In genomic region chr16:71489415-71489814, GRCm38 (mm10) we compare ENCODE assay signal across 32 mouse cellular contexts.
"Had no signal": no experiment of that assay in that cellular context is flagged by ENCODE, and none has a peak within 500 bp of the region (broad histone marks: within the 10 kb centered on the region; RNA-seq: fewer than 3 reads in every experiment).

No protein-coding gene starts in this region.

- H3K4me3 ChIP-seq: limb, embryonic 10.5 days; limb, embryonic 12.5 days; limb, embryonic 13.5 days; limb, embryonic 15.5 days; liver, embryonic 12.5 days; liver, embryonic 13.5 days; liver, embryonic 15.5 days; lung, embryonic 15.5 days; megakaryocyte, embryonic 14.5 days; midbrain, embryonic 10.5 days; midbrain, embryonic 12.5 days; midbrain, embryonic 13.5 days; midbrain, embryonic 15.5 days; myocyte; neural tube, embryonic 12.5 days; neural tube, embryonic 13.5 days had no signal

- H3K9me3 ChIP-seq: limb, embryonic 10.5 days; limb, embryonic 12.5 days; limb, embryonic 13.5 days; limb, embryonic 15.5 days; liver, embryonic 12.5 days; liver, embryonic 13.5 days; liver, embryonic 15.5 days; lung, embryonic 15.5 days; midbrain, embryonic 10.5 days; midbrain, embryonic 12.5 days; midbrain, embryonic 13.5 days; midbrain, embryonic 15.5 days; neural tube, embryonic 12.5 days; neural tube, embryonic 13.5 days had no signal

- DNase-seq: left cerebral cortex, postnatal 4 days; liver; liver, embryonic 13.5 days; liver, postnatal 0 days; lung, adult 18-20 months; lung, adult 2 months; lung, embryonic 14.5 days; lung, postnatal 10 days; lung, postnatal 14 days; lung, postnatal 36 days; lung, postnatal 4 days; midbrain, embryonic 14.5 days had no signal

- H3K4me1 ChIP-seq: limb, embryonic 10.5 days; limb, embryonic 12.5 days; limb, embryonic 13.5 days; limb, embryonic 15.5 days; liver, embryonic 12.5 days; liver, embryonic 13.5 days; liver, embryonic 15.5 days; lung, embryonic 15.5 days; megakaryocyte, embryonic 14.5 days; midbrain, embryonic 10.5 days; midbrain, embryonic 12.5 days; midbrain, embryonic 13.5 days; midbrain, embryonic 15.5 days; neural tube, embryonic 12.5 days; neural tube, embryonic 13.5 days had no signal

- H3K36me3 ChIP-seq: limb, embryonic 10.5 days; limb, embryonic 12.5 days; limb, embryonic 13.5 days; limb, embryonic 15.5 days; liver, embryonic 12.5 days; liver, embryonic 13.5 days; liver, embryonic 15.5 days; lung, embryonic 15.5 days; midbrain, embryonic 10.5 days; midbrain, embryonic 12.5 days; midbrain, embryonic 13.5 days; midbrain, embryonic 15.5 days; neural tube, embryonic 12.5 days; neural tube, embryonic 13.5 days had no signal

- H3K27ac ChIP-seq: limb, embryonic 10.5 days; limb, embryonic 12.5 days; limb, embryonic 13.5 days; limb, embryonic 15.5 days; liver, embryonic 12.5 days; liver, embryonic 13.5 days; liver, embryonic 14.5 days; liver, embryonic 15.5 days; lung, embryonic 15.5 days; macrophage; midbrain, embryonic 10.5 days; midbrain, embryonic 12.5 days; midbrain, embryonic 13.5 days; midbrain, embryonic 15.5 days; neural tube, embryonic 12.5 days; neural tube, embryonic 13.5 days had no signal

- H3K4me2 ChIP-seq: limb, embryonic 12.5 days; limb, embryonic 13.5 days; limb, embryonic 15.5 days; liver, embryonic 12.5 days; liver, embryonic 13.5 days; liver, embryonic 15.5 days; lung, embryonic 14.5 days; lung, embryonic 15.5 days; midbrain, embryonic 11.5 days; midbrain, embryonic 12.5 days; midbrain, embryonic 13.5 days; midbrain, embryonic 15.5 days; neural tube, embryonic 12.5 days; neural tube, embryonic 13.5 days had no signal

- ATAC-seq: liver, embryonic 12.5 days; liver, postnatal 0 days; lung, postnatal 0 days; midbrain, embryonic 13.5 days; midbrain, embryonic 15.5 days; midbrain, embryonic 16.5 days had no signal

- H3K9ac ChIP-seq: limb, embryonic 12.5 days; limb, embryonic 13.5 days; limb, embryonic 15.5 days; liver, embryonic 12.5 days; liver, embryonic 13.5 days; liver, embryonic 14.5 days; liver, embryonic 15.5 days; liver, postnatal 0 days; lung, embryonic 14.5 days; lung, embryonic 15.5 days; midbrain, embryonic 12.5 days; midbrain, embryonic 13.5 days; midbrain, embryonic 15.5 days; neural tube, embryonic 12.5 days; neural tube, embryonic 13.5 days had no signal

- H3K27me3 ChIP-seq: limb, embryonic 12.5 days; limb, embryonic 13.5 days; limb, embryonic 15.5 days; liver, embryonic 12.5 days; liver, embryonic 13.5 days; liver, embryonic 15.5 days; lung, embryonic 15.5 days; megakaryocyte, embryonic 14.5 days; midbrain, embryonic 12.5 days; midbrain, embryonic 13.5 days; midbrain, embryonic 15.5 days; neural tube, embryonic 12.5 days; neural tube, embryonic 13.5 days had no signal
